9 mouse cellular contexts compared by ENCODE assay signal in genomic region chr11:54927346-54928140, GRCm38 (mm10). TPM values are rescaled to one million over a fixed set of nuclear protein-coding genes. Genes with fewer than 3 reads are reported as not detected.
DNase-seq lines count a peak whose midpoint lies in the region; ATAC-seq and TF ChIP-seq lines count a peak whose summit lies in the region.
"Had no signal": no experiment of that assay in that cellular context is flagged by ENCODE, and none has a peak within 500 bp of the region (broad histone marks: within the 10 kb centered on the region; RNA-seq: fewer than 3 reads in every experiment).

No protein-coding gene starts in this region.

- no peaks in the 10 kb centered on the region for H3K4me1 ChIP-seq in hindbrain, embryonic 10.5 days (replicated peaks)
- H3K4me1 ChIP-seq in hindbrain, embryonic 12.5 days = no peaks in the 10 kb centered on the region
- no peaks in the 10 kb centered on the region for H3K4me1 ChIP-seq in forebrain, embryonic 16.5 days (replicated peaks; ENCODE audit: control insufficient read depth, insufficient read depth, low read length)
- no peaks in the 10 kb centered on the region for H3K4me1 ChIP-seq in spleen, adult 2 months (ENCODE audit: control insufficient read depth, insufficient read depth, insufficient read length)

- no peak overlapping the region for H3K9ac ChIP-seq in hindbrain, embryonic 12.5 days
- no peak overlapping the region for H3K9ac ChIP-seq in forebrain, embryonic 16.5 days (replicated peaks; ENCODE audit: low read depth, low read length)

- no peaks in the 10 kb centered on the region for H3K9me3 ChIP-seq in hindbrain, embryonic 10.5 days
- H3K9me3 ChIP-seq in hindbrain, embryonic 12.5 days (replicated peaks) = no peaks in the 10 kb centered on the region
- H3K9me3 ChIP-seq in forebrain, embryonic 16.5 days (ENCODE audit: control insufficient read depth, low read length) = no peaks in the 10 kb centered on the region
- H3K9me3 ChIP-seq: megakaryocyte, embryonic 14.5 days had no signal

- H3K4me2 ChIP-seq in hindbrain, embryonic 12.5 days (replicated peaks) = no peak overlapping the region
- H3K4me2 ChIP-seq in forebrain, embryonic 16.5 days (ENCODE audit: low read length) = no peak overlapping the region

- 84% methylated on average over 14 of the region's 14 CpGs for WGBS in hindbrain, embryonic 10.5 days
- WGBS in hindbrain, embryonic 12.5 days = 84% methylated on average over 14 of the region's 14 CpGs
- WGBS in forebrain, embryonic 16.5 days = 81% methylated on average over 14 of the region's 14 CpGs
- 91% methylated on average over 14 of the region's 14 CpGs for WGBS in spleen, adult 2 months

- peak; percentile 76; the same call in 1 of the 2 replicates for TF ChIP-seq CTCF in spleen, adult 2 months (IDR thresholded peaks at IDR 0.05; ENCODE audit: extremely low read depth, insufficient read depth, insufficient read length, insufficient replicate concordance)

- no peak for ATAC-seq in hindbrain, embryonic 12.5 days (ENCODE audit: low FRiP score)
- peak; percentile 52; the same call in 1 of the 2 replicates for ATAC-seq in forebrain, embryonic 16.5 days
- peak; percentile 55 to 59; a peak in 3 of 4 replicates for ATAC-seq in hematopoietic stem cell, adult 5-6 weeks (replicated peaks in 1 of 2; ENCODE audit: insufficient read depth in 1 of 2, low FRiP score in 2 of 2, low TSS enrichment in 1 of 2, low read depth in 1 of 2, poor library complexity in 2 of 2, severe bottlenecking in 2 of 2)
- ATAC-seq in megakaryocyte progenitor cell, adult 5-6 weeks (replicated peaks; ENCODE audit: poor library complexity) = peak; percentile 92

- peak; percentile 64 for DNase-seq in hindbrain, embryonic 10.5 days (ENCODE audit: low spot score)
- peak; percentile 40 for DNase-seq in c-Kit-negative CD71-positive TER-119-positive erythroid progenitor cells, embryonic 14.5 days (ENCODE audit: low read depth, low spot score)
- DNase-seq in layer of hippocampus, postnatal 25 days (ENCODE audit: extremely low spot score in 1 of 2, low spot score in 1 of 2) = peak; percentile 33 to 72
- peak in 1 of 2 experiments; percentile 58 for DNase-seq in spleen, adult 2 months (ENCODE audit: low read depth in 1 of 2, low spot score in 2 of 2)

- H3K27ac ChIP-seq in hindbrain, embryonic 10.5 days = no peak overlapping the region
- no peak overlapping the region for H3K27ac ChIP-seq in hindbrain, embryonic 12.5 days
- H3K27ac ChIP-seq in forebrain, embryonic 16.5 days (ENCODE audit: low read length) = no peak overlapping the region
- no peak overlapping the region for H3K27ac ChIP-seq in spleen, adult 2 months (ENCODE audit: insufficient read depth, low read length)

- H3K4me3 ChIP-seq in hindbrain, embryonic 10.5 days = no peak overlapping the region
- H3K4me3 ChIP-seq in hindbrain, embryonic 12.5 days = no peak overlapping the region
- H3K4me3 ChIP-seq in forebrain, embryonic 16.5 days (replicated peaks; ENCODE audit: low read length) = no peak overlapping the region
- no peak overlapping the region for H3K4me3 ChIP-seq in spleen, adult 2 months (ENCODE audit: extremely low read depth, insufficient read depth, insufficient read length)
- H3K4me3 ChIP-seq: megakaryocyte, embryonic 14.5 days had no signal

- peaks cover 69% of the 10 kb centered on the region for H3K36me3 ChIP-seq in hindbrain, embryonic 10.5 days
- peaks cover 48% of the 10 kb centered on the region for H3K36me3 ChIP-seq in hindbrain, embryonic 12.5 days
- peaks cover 2% of the 10 kb centered on the region; the same call in 1 of the 2 replicates for H3K36me3 ChIP-seq in forebrain, embryonic 16.5 days (ENCODE audit: control insufficient read depth, insufficient read depth)
- H3K36me3 ChIP-seq in spleen, adult 2 months (ENCODE audit: control insufficient read depth, insufficient read depth, low read length) = peaks cover 77% of the 10 kb centered on the region

- no peak for TF ChIP-seq POLR2A in spleen, adult 2 months (IDR thresholded peaks at IDR 0.05; ENCODE audit: low read depth, low read length)

- no peaks in the 10 kb centered on the region for H3K27me3 ChIP-seq in hindbrain, embryonic 10.5 days (ENCODE audit: insufficient read depth, poor library complexity, severe bottlenecking)
- H3K27me3 ChIP-seq in hindbrain, embryonic 12.5 days = no peaks in the 10 kb centered on the region
- no peaks in the 10 kb centered on the region for H3K27me3 ChIP-seq in forebrain, embryonic 16.5 days (replicated peaks; ENCODE audit: control insufficient read depth, insufficient read depth, low read length)
- no peaks in the 10 kb centered on the region for H3K27me3 ChIP-seq in spleen, adult 2 months (ENCODE audit: control insufficient read depth, insufficient read depth, low read length)
- H3K27me3 ChIP-seq: megakaryocyte, embryonic 14.5 days had no signal

RNA-seq across cellular contexts. Expression of gene Gpx3, which starts 25.3 kb away (rescaled TPM):
- polyA plus RNA-seq in hindbrain, embryonic 10.5 days (2016; fragmentation: Nextera tagmentation; extraction: Ambion mirVana) = 108 and 121 TPM in 2 replicates
- polyA plus RNA-seq in hindbrain, embryonic 12.5 days (2016; fragmentation: Nextera tagmentation; extraction: Ambion mirVana) = 67.5 and 68.6 TPM in 2 replicates
- 17.4 and 18.0 TPM in 2 replicates for polyA plus RNA-seq in forebrain, embryonic 16.5 days (2015; fragmentation: Nextera tagmentation; extraction: Ambion mirVana)
- total RNA-seq in hematopoietic stem cell, adult 5-6 weeks (2017) = 0.19 TPM in 1 of 2 replicates, not detected in the other
- 1 to 10 TPM; 4.6 to 5.6 TPM for total RNA-seq in layer of hippocampus, postnatal 25 days (2021)
- total RNA-seq in megakaryocyte progenitor cell, adult 5-6 weeks (2015) = 29.9 and 42.3 TPM in 2 replicates
- 3.2 TPM in 2 replicates for total RNA-seq in megakaryocyte progenitor cell, adult 5-6 weeks (2017)
- polyA plus RNA-seq in spleen, adult 2 months (2012; rRNA removed) = 62.8 and 70.0 TPM in 2 replicates

RNA-seq across cellular contexts. Expression of gene Tnip1, which starts 35.2 kb away (rescaled TPM):
- polyA plus RNA-seq in hindbrain, embryonic 10.5 days (2016; fragmentation: Nextera tagmentation; extraction: Ambion mirVana) = 14.2 and 14.7 TPM in 2 replicates
- polyA plus RNA-seq in hindbrain, embryonic 12.5 days (2016; fragmentation: Nextera tagmentation; extraction: Ambion mirVana) = 19.0 and 20.8 TPM in 2 replicates
- polyA plus RNA-seq in forebrain, embryonic 16.5 days (2015; fragmentation: Nextera tagmentation; extraction: Ambion mirVana) = 12.7 and 13.2 TPM in 2 replicates
- 26.6 and 44.4 TPM in 2 replicates for total RNA-seq in hematopoietic stem cell, adult 5-6 weeks (2017)
- total RNA-seq in layer of hippocampus, postnatal 25 days (2021) = 10 to 100 TPM; 33.1 to 38.0 TPM
- total RNA-seq in megakaryocyte progenitor cell, adult 5-6 weeks (2015) = 27.6 and 31.8 TPM in 2 replicates
- 33.8 and 38.6 TPM in 2 replicates for total RNA-seq in megakaryocyte progenitor cell, adult 5-6 weeks (2017)
- polyA plus RNA-seq in spleen, adult 2 months (2012; rRNA removed) = 54.6 and 65.5 TPM in 2 replicates
